In the genomic region with DNA sequence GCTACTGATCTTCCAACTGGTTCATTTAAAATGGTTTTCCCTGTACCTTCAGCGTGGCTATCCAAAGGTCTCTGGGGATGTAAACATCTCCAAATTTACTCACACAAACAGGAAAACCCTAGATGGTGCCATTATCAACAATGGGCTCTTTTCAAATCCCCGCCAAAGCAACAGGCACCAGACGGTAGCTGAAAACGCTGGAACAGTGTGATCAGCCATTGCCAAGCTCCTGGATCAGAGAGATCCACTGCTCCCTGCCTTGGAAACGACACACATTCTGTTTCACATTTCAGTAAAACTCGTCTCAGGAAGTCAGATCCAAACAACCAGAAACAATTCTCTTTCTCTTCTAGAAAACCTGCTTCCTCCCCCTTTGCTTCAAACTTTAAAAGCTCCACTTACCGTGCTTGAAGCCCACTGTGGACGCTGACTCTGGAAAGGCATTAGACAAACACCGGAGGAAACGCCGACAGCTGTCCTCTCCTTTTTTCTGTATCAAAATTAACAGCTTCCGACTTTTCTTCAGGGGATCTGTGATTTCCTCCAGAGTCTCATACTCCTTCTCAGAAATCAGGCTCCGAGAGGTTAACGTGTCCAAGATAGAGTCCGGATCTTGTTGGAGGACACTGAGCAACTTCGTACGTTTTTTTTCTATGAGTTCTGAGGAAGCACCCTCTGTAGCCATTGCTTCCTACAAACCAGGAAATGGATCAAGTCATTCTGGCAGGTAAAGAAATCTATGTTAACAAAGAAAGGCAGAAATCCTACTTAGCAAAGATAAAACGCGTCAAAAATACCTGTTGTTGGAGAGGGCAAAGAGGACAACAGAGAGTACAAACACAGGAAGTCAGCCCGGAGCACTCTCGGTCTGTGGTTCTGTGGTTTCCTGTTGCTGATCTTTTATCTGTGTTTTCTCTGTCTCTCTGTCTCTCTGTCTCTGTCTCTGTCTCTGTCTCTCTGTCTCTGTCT, we compare ENCODE assay signal across 8 mouse cellular contexts. TPM values are rescaled to one million over a fixed set of nuclear protein-coding genes. Genes with fewer than 3 reads are reported as not detected.
DNase-seq lines count a peak whose midpoint lies in the region; ATAC-seq and TF ChIP-seq lines count a peak whose summit lies in the region.

A gene (minus strand): TSS at position 854 of the 969 bp plus-strand sequence.

- no peaks in the 10 kb centered on the region for H3K4me1 ChIP-seq in kidney, postnatal 0 days (replicated peaks; ENCODE audit: insufficient read depth, low read length)

- H3K4me3 ChIP-seq in kidney, postnatal 0 days (replicated peaks; ENCODE audit: low read depth, low read length) = peak within 1 kb of the TSS; percentile 37

- peak; percentile 83 for ATAC-seq in granulocyte monocyte progenitor cell, adult 5-6 weeks (replicated peaks; ENCODE audit: poor library complexity, severe bottlenecking)
- no peak for ATAC-seq in kidney, postnatal 0 days (replicated peaks; ENCODE audit: low FRiP score, low read depth)

- no peaks in the 10 kb centered on the region for H3K9me3 ChIP-seq in kidney, postnatal 0 days (replicated peaks; ENCODE audit: low read length)

- peak within 1 kb of the TSS; percentile 76 for H3K27ac ChIP-seq in kidney, postnatal 0 days

- H3K36me3 ChIP-seq in kidney, postnatal 0 days (ENCODE audit: insufficient read depth, low read length) = no peaks in the 10 kb centered on the region

- no peaks in the 10 kb centered on the region for H3K27me3 ChIP-seq in kidney, postnatal 0 days (ENCODE audit: insufficient read depth, low read length)

- H3K4me2 ChIP-seq in kidney, postnatal 0 days (ENCODE audit: low read length) = peak within 1 kb of the TSS; percentile 52

- peak; percentile 8 for DNase-seq in ovary, postnatal 10 days (ENCODE audit: low spot score)
- DNase-seq in ovary, postnatal 36 days (ENCODE audit: low spot score) = no peak
- DNase-seq in kidney, postnatal 0 days (ENCODE audit: low spot score) = peak; percentile 42
- peak; percentile 65 for DNase-seq in lung, postnatal 25 days (ENCODE audit: low spot score)
- DNase-seq in yolk sac, embryonic 10.5 days (ENCODE audit: low spot score) = peak; percentile 40
- DNase-seq in left cerebral cortex, postnatal 36 days (ENCODE audit: low spot score in 2 of 2) = no peak
- DNase-seq in Muller cell, postnatal 12 days (ENCODE audit: inconsistent ontology term) = no peak

- intact Hi-C loops in left cerebral cortex, postnatal 36 days (cut with DNase I) = loop anchor here (2.0 kb wide), 1 partner anchor 1051 kb away; no protein-coding TSS in a partner anchor

- 42% methylated on average over 21 of the region's 21 CpGs for WGBS in kidney, postnatal 0 days

- peak within 1 kb of the TSS; percentile 49; the same call in 1 of the 2 replicates for H3K9ac ChIP-seq in kidney, postnatal 0 days (ENCODE audit: low read depth, low read length)

- TF ChIP-seq CTCF in kidney, postnatal 0 days (IDR thresholded peaks at IDR 0.05; ENCODE audit: low read depth) = no peak

RNA-seq across cellular contexts. Expression of the gene that starts here (rescaled TPM):
- total RNA-seq in granulocyte monocyte progenitor cell, adult 5-6 weeks (2014; fragmentation: Nextera tagmentation) = 0.06 and 1.9 TPM in 2 replicates
- 0.05 and 0.22 TPM in 2 replicates for total RNA-seq in granulocyte monocyte progenitor cell, adult 5-6 weeks (2017)
- polyA plus RNA-seq in kidney, postnatal 0 days (2015; fragmentation: Nextera tagmentation; extraction: Ambion mirVana) = 1.4 and 2.2 TPM in 2 replicates
- total RNA-seq in left cerebral cortex, postnatal 36 days (2021) = 1 to 10 TPM; 1.4 to 1.5 TPM

Comparison
In these comparisons a context has a peak if more than half of its experiments do, and no peak if none do; other contexts are left out.
1. DNase-seq: peak in ovary, postnatal 10 days (single experiment), kidney, postnatal 0 days (single experiment), lung, postnatal 25 days (single experiment) and yolk sac, embryonic 10.5 days (single experiment); none in ovary, postnatal 36 days (single experiment), left cerebral cortex, postnatal 36 days (0 of 2) and Muller cell, postnatal 12 days (single experiment).